Mouse (Mus musculus): ENCODE results near the gene Adh5.
A peak's percentile ranks its signal among the peaks of the same experiment; 100 is the strongest.

The Adh5 gene

DNA sequence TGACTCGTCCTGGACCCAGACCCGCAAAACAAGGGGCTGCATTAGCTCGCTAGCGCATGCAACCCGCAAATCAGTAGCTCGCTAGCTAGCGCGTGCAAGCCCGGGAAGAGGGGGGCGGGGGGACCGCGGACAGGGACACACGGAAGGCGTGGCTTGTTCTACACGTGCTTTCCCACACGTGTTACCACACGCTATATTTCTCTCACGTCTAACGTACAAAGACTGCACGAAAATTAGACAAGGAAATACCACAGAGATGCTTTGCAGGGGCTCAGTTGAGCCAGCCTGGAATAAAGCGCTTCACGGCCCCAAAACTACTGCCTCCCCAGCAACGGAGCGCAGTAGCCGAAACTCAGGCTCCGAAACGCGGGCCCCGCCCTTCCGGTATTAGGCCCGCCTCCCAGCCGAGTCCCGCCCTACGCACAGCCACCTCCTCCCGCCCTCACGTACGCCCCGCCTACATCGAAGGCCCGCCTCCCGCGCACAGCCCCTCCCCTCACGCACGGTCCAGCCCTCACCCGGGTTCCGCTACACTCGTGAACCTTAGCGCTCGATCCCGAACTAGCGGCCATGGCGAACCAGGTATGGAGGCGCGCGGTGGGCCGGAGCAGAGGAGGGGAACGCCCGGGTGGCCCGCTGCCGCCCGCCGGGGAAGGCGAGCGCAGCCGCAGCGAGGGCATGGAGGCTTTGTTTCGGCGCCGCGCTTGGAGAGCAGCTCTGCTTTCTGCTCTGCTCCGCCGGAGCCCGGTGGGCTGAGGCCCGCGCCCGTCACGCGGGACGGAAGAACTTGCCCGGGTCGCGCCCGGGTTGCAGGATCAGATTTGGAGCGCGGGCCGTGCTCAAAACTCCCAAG lies at the start of gene Adh5:
Gene Adh5, plus strand, starts transcription at position 482 of the 853 bp plus-strand sequence.
- peak; percentile 84 for DNase-seq (ENCODE audit: low spot score)

DNA sequence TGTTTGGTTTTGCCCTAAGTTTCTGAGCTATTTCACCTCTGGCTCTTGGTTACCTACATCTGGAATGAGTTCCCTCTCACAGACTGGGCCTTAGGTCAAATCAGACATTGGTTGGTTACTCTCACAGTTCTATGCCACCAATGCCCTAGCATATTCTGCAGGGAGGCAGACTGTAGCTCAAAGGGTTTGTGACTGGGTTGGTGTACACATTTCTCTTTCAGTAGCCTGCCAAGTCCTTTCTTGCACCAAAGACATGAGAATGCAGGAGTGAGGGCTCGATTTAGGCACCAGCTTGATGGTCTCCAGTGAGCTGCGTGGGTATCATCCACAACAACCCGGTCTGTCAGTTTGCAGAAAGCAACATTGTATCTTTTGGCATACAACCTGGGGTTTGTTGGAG lies 38.0 kb upstream of the Adh5 start:
- no peak for DNase-seq (ENCODE audit: low spot score)

DNA sequence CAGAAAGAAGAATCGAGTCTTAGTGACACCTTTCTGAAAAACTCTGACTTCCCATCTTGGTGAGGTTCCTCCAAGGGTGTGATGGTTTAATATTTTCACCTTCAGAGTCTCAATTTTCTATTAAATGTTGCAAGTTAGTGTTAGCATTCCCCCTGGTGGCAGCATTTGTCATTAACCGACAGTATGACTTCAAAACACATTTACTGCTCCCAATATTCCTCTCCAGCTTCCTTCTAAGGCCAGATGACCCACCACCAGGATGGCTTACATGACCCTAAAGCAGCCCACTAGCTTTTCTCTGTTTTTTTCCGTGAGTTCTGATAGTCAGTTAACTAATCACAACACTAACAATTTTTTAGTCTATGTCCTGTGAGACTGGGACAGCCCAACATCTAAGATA lies 37.6 kb upstream of the Adh5 start:
- DNase-seq (ENCODE audit: low spot score), result no peak

DNA sequence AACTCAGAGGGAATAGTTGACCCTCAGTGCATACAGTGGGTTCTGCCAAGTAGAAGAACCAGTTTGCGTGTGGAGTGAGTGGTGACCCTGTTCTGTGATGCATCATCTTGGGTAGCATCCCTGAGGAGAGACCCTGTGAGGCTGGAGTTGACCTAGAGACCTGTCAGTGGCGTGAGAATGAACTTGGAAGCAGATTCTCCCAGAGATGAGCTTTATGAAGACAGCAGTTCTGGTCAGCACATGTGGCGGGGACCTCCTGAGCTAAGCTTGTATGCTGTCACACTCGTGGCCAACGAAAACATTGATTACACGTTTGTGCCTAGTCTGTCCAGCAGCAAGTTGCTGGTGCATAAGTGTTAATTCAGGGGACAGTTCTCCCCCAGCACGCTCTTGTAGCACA lies 37.1 kb upstream of the Adh5 start:
- DNase-seq (ENCODE audit: low spot score), result no peak

DNA sequence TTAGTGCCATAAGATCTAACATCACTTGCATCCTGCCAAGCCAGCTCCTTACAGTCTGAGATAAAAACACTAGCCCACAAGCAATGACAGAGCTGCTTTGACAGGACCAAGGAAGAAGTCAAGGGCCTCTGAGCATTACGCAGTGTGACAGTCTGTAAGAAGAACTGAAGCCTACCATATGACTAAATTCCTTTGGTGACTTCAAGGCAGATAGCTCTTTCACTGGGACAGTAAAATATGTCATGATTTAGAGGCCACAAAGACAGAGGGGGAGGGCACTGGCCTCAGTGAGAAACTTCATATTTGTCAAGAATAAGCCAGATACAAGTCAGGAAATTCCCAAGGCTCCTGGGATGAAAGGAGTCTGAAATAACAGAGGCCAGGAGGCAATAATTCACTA lies 35.0 kb upstream of the Adh5 start:
- DNase-seq (ENCODE audit: low spot score), result no peak

DNA sequence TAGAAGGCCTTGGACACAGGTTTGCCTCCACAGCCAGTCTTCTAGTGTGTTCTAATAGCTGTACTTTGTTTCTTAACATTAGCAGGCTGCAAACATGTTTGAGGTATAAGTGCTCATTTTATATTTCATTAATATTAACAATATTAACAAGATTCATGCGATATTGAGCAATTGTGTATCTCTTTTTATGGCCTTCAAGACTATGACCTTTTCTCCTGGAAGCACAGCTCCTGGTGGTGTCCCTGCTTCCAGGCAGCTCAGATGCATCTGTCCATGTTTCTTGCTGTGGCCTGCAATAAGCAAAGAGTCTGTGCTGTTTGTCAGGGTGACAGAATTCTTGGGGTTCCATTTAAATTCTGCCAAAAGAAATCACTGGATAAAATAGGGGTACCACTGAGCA lies 33.3 kb upstream of the Adh5 start:
- DNase-seq (ENCODE audit: low spot score), result no peak

DNA sequence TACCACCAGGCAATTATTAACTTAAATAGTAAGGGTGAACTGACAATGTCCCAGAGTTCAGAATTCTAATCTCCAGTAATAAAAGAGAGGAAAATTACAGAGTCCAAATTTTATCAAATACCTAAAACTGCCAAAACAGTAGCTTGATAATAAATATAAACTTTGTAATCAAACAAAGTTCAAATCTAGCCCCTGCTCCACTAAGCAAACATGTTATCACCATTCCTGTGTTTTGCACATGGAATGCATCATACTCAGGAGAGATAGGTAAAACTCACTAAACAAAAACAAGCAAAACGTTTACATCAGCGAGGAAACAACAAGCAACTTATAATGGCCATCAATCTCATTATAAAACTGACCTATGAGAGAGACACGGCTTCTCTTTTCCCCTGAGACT lies 32.7 kb upstream of the Adh5 start:
- no peak for DNase-seq (ENCODE audit: low spot score)

DNA sequence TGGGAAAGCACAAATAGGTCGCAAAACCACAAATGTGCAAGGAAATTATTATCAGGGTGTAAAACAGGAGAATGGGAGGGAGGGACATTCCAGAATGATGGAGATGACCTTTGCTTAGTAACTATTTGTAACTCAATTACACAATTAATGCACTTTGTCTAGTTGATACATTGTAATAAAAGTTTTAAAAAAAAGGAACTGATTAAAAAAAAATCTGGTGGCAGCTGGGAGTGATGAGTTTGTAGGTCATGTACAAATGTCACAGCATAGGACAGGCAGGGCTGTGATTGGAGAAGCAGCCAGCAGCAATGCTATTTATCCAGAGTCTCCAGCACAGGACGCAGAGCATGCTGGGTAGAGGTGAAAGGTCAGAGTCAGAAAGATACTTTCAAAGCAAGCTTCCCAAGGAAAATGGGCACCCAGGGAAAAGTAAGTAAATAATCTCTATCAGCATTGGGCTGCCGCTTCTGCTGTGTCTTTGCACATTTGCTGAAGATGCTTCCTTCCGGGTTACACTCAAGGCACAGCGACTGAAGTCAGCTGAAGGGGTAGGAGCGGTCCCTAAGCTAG lies 27.7 kb upstream of the Adh5 start, which contains the start of gene Adh4:
Gene Adh4, plus strand, starts transcription at position 346 of the 570 bp plus-strand sequence.
- no peak for DNase-seq (ENCODE audit: low spot score)

DNA sequence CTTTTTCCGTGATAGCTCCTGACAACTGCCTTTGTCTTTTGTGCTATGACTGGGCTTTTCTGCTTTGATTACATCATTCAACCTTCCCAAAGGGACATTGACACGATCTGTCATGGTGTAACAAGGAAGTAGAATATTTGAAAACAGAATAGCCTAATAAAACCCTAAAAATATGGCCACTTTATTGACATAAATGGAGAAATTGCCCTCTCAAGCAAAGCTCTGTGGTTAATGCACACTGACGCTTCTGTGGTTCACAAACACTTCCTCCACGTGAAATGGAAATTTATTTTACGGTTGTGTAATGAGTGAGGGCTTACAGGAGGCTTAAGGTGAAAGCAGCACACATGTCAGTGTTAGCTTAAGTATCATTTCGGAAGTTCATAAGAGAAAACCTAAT lies 23.5 kb upstream of the Adh5 start:
- DNase-seq (ENCODE audit: low spot score), result no peak

DNA sequence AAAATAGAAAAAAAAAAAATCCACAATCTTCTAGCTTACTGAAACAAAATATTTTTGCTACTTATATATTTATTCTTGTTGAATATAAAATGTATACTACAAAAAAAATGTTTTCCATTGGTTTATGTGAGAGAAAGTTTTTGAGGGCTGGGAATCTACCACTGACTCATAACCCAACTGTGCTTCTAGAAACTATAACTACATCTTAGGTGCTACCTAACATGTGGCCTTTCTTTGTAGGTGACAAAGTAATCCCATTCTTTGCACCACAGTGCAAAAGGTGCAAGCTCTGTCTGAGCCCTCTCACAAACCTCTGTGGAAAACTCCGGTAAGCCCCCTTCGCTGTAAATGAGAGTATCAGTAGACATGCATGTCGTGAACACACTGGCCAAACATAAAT lies 22.5 kb upstream of the Adh5 start:
- DNase-seq (ENCODE audit: low spot score), result no peak

DNA sequence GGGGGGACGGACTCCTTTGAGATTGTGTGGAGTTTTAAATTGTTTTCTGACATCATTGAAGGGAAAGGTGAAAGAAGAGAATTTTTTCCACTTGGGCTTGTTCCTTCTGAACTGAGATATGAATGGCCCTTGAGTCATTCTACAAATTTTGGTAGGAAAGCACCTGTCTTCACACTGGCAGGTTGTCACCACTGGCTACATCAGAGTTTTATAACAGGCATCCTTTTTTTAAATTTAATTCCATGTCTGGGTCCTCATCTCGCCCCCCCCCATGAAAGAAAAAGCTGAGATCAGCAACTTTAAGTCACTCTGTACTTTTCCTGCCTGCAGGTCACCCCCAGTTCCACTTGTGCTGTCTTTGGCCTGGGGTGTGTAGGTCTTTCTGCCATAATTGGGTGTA lies 19.2 kb upstream of the Adh5 start:
- no peak for DNase-seq (ENCODE audit: low spot score)

DNA sequence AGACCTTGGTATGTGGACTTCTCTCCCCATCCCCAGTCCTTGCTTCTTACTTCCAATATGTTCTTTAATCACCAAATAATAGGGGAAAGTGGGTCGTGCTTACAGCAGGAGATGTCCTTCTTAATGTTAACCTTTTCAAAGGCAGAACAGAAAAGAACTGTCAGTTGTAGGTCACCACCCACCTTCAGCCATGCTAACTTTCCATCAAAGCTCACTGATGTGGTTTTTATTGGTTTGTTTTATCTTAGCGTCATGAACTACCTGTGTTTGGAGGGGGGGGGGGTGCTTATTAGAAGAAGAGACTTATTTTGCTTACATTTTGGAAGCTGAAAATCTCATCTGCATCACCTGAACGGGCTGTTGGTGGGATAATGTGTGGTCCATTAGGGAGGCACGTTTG lies 18.6 kb upstream of the Adh5 start:
- DNase-seq (ENCODE audit: low spot score), result no peak

DNA sequence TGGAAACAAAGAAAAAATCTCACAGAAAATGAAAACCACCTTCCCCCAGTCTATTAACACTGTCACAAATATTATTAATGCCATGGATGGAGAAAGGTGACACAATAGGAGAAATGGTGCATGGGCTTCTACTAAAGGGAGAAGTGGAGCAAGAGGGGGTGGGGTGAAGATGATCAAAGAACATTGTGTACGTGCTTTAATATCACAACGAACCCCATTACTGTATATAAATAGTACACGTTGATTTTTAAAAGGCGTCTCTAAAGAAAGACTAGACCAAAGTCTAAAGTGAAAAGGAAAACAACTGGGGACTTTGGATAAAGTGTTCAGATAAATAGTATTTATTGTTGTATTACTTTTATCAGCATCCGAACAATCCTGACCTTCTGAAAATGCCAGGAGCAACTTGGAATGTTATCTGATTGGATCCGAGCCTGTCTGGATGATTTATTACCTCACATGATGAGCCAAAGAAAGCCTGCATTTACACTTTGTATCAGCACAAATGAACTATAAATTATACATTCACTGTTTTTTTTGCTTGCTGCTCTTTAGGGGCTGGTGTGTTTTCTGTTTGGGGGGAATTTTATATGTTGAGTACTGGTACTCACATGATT lies 12.4 kb upstream of the Adh5 start:
- DNase-seq (ENCODE audit: low spot score), result no peak

DNA sequence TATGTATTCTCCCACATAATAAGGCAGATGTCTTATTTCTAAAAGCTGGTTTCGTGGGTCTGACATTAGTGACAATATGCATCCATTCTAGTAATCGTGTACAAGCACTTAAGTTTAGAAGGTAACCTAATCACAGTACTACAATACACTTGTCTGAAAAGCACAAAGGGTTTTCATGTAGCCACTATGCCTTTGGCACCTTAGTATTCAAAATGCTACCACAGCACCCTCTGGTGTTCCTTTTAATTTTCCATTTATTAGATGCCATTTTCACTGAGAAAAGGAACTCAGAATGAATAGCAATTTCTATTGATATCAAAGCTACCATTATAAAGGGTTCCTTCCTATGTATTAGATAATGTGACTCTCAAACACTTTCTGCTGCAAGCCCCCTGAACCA lies 11.1 kb upstream of the Adh5 start:
- no peak for DNase-seq (ENCODE audit: low spot score)

DNA sequence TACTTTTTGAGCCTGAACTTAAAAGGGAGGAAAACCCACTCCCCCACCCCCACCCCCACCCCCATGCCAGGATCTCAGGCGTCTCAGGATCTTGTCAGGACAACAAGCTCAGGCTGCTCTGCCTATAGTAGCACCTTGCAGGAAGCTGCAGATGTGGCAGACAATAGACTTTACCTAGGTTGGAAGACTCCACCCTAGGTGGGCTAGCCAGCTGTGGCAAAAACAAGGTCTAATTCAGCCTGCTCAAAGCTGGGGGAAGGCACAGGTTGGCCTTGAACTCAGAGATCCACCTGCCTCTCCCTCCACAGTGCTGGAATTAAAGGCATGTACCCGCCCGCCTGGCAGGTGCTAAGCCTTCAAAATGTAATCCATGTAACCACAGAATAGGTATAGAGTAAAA lies 4.2 kb upstream of the Adh5 start:
- DNase-seq (ENCODE audit: low spot score), result no peak

DNA sequence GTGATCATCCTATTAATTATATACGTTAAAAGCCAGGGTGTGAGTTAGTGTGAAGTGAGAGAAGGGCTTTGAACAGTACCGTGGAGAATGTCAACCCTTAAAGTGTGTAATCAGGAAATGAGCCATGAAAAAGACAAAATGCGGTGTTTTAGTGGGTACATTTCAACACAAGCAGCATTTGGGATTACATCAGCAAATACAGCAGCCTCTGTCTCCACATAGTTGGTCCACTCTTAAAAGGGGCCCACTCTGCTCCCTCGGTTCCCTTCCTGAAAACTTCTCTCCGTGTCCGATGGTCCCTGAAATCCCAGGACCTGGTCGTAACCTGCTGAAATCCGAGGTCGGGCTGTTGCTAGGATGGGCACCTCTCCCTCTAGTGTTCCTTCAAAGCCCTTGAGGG lies 690 bp upstream of the Adh5 start:
- DNase-seq (ENCODE audit: low spot score), result no peak

DNA sequence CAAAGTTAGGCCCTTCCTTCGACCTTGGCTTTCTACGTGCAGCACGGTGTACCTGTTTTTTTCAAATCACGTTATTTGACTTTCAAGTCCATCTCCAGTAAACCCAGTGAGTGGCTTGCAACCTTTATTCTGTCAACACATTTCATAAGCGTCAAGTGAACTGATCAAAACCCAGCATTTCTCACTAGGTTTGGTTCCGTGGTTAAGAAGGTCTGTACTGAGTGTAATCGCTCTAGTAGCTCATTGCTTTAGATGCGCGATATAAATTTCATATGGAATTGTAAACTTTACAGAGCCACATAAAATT lies 525 bp downstream of the Adh5 start:
- DNase-seq (ENCODE audit: low spot score), result no peak

DNA sequence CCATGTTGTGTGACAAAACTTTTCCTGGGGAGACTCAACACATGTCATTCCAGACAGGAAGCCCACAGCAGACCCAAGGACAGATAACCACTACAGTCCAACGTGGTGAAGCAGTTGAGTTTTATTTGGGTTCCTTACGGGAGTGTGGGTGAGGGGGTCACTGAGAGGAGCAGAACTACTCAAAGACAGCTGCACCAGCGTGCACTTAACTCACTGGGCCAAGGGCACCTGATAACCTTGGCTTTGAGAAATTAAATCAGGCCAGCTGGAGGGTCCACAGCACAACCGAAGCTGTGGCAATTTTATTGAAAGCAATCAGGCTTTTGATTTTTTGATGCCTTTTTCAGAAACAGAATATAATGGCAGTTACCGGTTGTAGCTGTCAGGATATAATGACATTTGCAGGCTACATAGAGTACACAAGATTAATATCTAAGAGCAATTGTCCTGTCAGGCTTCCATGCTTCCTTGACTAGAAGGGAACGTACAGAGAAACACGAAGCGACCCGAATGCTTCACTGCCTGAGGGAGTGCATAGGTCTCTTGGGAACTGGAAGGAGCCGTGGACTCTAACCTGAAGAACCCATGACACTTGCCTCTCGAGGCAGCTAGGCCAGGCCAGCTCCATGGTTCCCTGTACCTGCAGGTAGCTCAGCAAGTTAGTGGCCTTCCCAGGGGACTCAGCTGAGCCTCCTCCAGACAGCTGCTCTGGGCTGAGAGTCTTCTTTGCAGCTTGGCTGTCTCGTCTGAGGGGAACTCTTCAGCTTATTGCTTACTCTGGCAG lies 5.4 kb downstream of the Adh5 start:
- no peak for DNase-seq (ENCODE audit: low spot score)

DNA sequence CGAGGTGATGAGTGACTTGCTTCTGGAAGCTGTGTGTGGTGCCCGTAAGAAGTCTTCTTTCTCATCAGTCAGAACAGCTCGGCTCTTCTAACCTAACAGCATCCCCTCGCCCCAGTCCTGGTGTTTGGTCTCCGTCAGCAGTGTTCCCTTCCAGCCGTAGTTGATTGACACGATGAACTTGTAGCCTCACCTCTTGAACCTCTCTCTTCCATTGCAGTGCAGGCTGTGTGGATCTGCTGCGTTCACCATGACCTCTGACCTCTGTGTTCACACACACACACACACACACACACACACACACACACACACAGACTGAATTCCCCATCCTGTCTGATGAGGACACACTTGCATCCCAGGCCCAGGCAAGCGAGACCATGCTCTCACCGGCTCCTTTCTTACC lies 9.3 kb downstream of the Adh5 start:
- DNase-seq (ENCODE audit: low spot score), result no peak

DNA sequence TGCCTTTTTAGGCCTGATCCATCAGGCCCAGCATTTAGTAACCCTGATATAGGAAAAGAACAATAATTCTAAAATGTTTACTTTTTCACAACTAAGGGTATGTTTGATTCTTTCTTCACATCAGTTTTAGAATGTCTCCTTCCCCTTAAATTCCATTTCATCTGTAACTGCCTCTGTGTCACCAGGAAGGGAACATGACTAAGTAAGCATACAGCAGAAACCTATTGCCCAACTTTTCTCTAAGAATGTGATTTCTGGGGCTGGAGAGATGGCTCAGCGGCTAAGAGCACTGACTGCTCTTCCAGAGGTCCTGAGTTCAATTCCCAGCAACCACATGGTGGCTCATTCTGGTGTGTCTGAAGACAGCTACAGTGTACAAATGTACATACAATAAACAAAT lies 11.3 kb downstream of the Adh5 start:
- DNase-seq (ENCODE audit: low spot score), result no peak

DNA sequence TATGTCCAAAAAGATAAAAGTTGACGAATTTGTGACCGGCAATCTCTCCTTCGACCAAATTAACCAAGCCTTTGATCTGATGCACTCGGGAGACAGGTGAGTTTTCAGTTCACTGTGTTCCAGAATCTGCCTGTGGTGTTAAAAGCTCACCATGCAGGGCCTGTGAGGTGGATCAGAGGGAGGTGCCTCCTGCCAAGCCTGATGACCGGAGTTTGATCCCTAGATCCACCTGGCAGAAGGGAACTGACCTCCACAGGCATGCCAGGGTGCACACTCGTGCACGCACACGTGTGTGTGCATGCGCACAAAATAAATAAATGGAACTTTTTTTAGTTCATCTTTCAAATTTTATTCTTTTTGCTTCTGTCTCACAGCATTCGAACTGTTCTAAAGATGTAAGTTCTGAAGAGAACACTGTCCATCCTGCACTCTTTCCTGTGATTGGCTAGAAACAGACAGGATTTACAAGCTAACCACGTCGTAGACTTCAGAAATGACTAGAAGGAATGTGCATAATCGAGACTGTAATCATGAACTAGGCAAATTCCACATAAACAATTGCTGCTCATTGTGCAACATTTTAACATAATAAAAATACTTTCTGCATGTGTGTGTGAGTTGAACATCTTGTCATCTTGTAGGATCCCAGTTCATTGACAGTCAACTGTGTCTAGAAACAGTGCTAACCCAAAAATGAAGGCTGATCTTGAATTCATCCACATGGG lies 12.0 kb downstream of the Adh5 start:
- no peak for DNase-seq (ENCODE audit: low spot score)

DNA sequence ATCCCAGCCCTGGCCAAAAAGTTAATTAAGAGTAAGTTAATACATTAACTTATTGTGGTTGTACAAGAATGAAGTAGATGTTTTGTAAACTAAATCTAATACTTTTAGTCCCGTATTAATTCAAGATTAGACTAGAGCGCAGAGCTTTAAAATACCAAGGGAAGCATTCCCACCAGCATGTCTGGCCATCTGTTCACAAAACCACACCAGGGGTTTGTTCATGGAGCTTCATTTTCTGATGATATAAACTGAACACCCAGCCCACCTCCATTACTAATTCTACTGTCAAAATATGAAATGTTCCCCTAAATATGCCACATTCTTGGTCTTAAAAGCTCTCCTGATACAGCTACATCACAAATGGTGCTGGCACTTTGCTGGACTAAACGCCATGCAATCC lies 15.5 kb downstream of the Adh5 start:
- no peak for DNase-seq (ENCODE audit: low spot score)

All from ovary, adult 18-20 months (tissue).